Mouse (Mus musculus): ENCODE measurements around the gene Zswim5.

GRCm38 (mm10) chr4:116849901-116850300, 27.3 kb upstream of the Zswim5 start:
- TF ChIP-seq MAFK (IDR thresholded peaks at IDR 0.05; ENCODE audit: insufficient read depth, low read depth, low read length), result no peak
- TF ChIP-seq CHD2 (IDR thresholded peaks at IDR 0.05; ENCODE audit: low read depth, low read length), result no peak
- no peak for TF ChIP-seq ZC3H11A (IDR thresholded peaks at IDR 0.05; ENCODE audit: borderline replicate concordance, low read depth, low read length)
- TF ChIP-seq HCFC1 (IDR thresholded peaks at IDR 0.05; ENCODE audit: borderline replicate concordance, insufficient read depth, low read length), result no peak
- TF ChIP-seq ZNF384 (IDR thresholded peaks at IDR 0.05; ENCODE audit: low read depth, low read length), result no peak
